Mouse (Mus musculus) midbrain, embryonic 14.5 days (tissue): ENCODE data around the gene Prx. TPM values are rescaled to one million over a fixed set of nuclear protein-coding genes. Genes with fewer than 3 reads are reported as not detected.

Source experiments
- ATAC-seq: fragments of 200-750 bp; cut with Nextera tagmentation; 2 replicates; pipeline ENCODE4 v1.8.0; 2017; ENCODE audit warnings: moderate number of reproducible peaks, moderate library complexity; ENCODE audit not compliant: low FRiP score, low TSS enrichment
- DNase-seq: peaks from one replicate; pipeline ENCODE4 v3.0.0-alpha.2; 2015
- H3K27ac ChIP-seq: fragments of 300-500 bp; sonication (generic); replicated peaks from 2 replicates; pipeline ENCODE4 v1.5.1; 2014; ENCODE audit warnings: mild to moderate bottlenecking, low read depth, low read length, moderate library complexity
- H3K27me3 ChIP-seq: fragments of 300-500 bp; sonication (generic); 2 replicates; pipeline ENCODE4 v1.6.1; 2014; ENCODE audit warnings: low read length, control low read depth, mixed read lengths; ENCODE audit not compliant: control insufficient read depth, insufficient read depth
- H3K36me3 ChIP-seq: fragments of 300-500 bp; sonication (generic); 2 replicates; pipeline ENCODE4 v1.6.1; 2014; ENCODE audit warnings: low read length, control low read depth; ENCODE audit not compliant: control insufficient read depth, insufficient read depth
- H3K4me1 ChIP-seq: fragments of 300-500 bp; sonication (generic); 2 replicates; pipeline ENCODE4 v1.6.1; 2014; ENCODE audit warnings: mild to moderate bottlenecking, antibody characterized with exemption, low read length, control low read depth; ENCODE audit not compliant: control insufficient read depth, insufficient read depth
- H3K4me2 ChIP-seq: fragments of 300-500 bp; sonication (generic); 2 replicates; pipeline ENCODE4 v1.6.1; 2014; ENCODE audit warnings: mild to moderate bottlenecking, low read length, moderate library complexity
- H3K4me3 ChIP-seq: fragments of 300-500 bp; sonication (generic); replicated peaks from 2 replicates; pipeline ENCODE4 v1.5.1; 2014; ENCODE audit warnings: low read depth, low read length
- H3K9ac ChIP-seq: fragments of 300-500 bp; sonication (generic); replicated peaks from 2 replicates; pipeline ENCODE4 v1.6.1; 2014; ENCODE audit warnings: mild to moderate bottlenecking, low read length, moderate library complexity
- H3K9me3 ChIP-seq: fragments of 300-500 bp; sonication (generic); 2 replicates; pipeline ENCODE4 v1.6.1; 2016; ENCODE audit warnings: low read length, control low read depth, mixed read lengths; ENCODE audit not compliant: control insufficient read depth
- WGBS: fragments of 180-500 bp; shearing (Covaris S2); extraction: QIAGEN DNeasy Blood & Tissue Kit; methylation state at CpG from one replicate; pipeline ENCODE4 v1.1.7; 2014; 5-methylcytosine and 5-hydroxymethylcytosine counted together
- polyA plus RNA-seq: library from polyadenylated mRNA; unstranded; fragments of >200 nt; fragmentation: Nextera tagmentation; extraction: Ambion mirVana; gene quantifications from 2 replicates; pipeline ENCODE4 v1.2.1, GENCODE M21; 2014

Gene Prx
- polyA plus RNA-seq, 1 experiment from 2014 or later = 0.97 TPM

GRCm38 (mm10) chr7:27536618-27537017, 37.5 kb downstream of the Prx start:
- Histone ChIP-seq H3K9me3 (no peaks in the 10 kb centered on the region), H3K4me2 (no peak overlapping the region), H3K4me1 (peaks cover 6% of the 10 kb centered on the region), H3K36me3 (peaks cover 84% of the 10 kb centered on the region), H3K27me3 (no peaks in the 10 kb centered on the region), H3K27ac (no peak overlapping the region), H3K9ac (no peak overlapping the region), H3K4me3 (no peak overlapping the region)
- no peak for DNase-seq
- no peak for ATAC-seq
- WGBS = 91% methylated on average over 6 of the region's 6 CpGs

- Histone ChIP-seq H3K27ac (no peak overlapping the region), H3K4me3 (no peak overlapping the region), H3K4me1 (peaks cover 14% of the 10 kb centered on the region), H3K4me2 (no peak overlapping the region), H3K9ac (no peak overlapping the region), H3K36me3 (peaks cover 70% of the 10 kb centered on the region), H3K27me3 (no peaks in the 10 kb centered on the region), H3K9me3 (no peaks in the 10 kb centered on the region)
- 94% methylated on average over 8 of the region's 8 CpGs for WGBS
- DNase-seq = no peak
- ATAC-seq = no peak
Observed at GRCm38 (mm10) chr7:27537998-27538397, 38.9 kb downstream of the Prx start.

- peaks cover 62% of the 10 kb centered on the region for H3K36me3 ChIP-seq
Observed at GRCm38 (mm10) chr7:27538797-27539196, 39.7 kb downstream of the Prx start.

GRCm38 (mm10) chr7:27540521-27540920, 41.4 kb downstream of the Prx start:
- DNase-seq = no peak
- Histone ChIP-seq H3K9ac (no peak overlapping the region), H3K4me3 (no peak overlapping the region), H3K4me2 (no peak overlapping the region), H3K4me1 (peaks cover 14% of the 10 kb centered on the region), H3K9me3 (no peaks in the 10 kb centered on the region), H3K36me3 (peaks cover 50% of the 10 kb centered on the region), H3K27me3 (no peaks in the 10 kb centered on the region), H3K27ac (no peak overlapping the region)
- WGBS = 82% methylated on average over 2 of the region's 2 CpGs
- ATAC-seq = no peak

More at GRCm38 (mm10) chr7:27538797-27539196, 39.7 kb downstream of the Prx start:
- 92% methylated on average over 2 of the region's 2 CpGs for WGBS
- no peaks in the 10 kb centered on the region for H3K27me3 ChIP-seq
- no peak overlapping the region for H3K4me2 ChIP-seq
- peaks cover 14% of the 10 kb centered on the region for H3K4me1 ChIP-seq
- no peak for ATAC-seq
- DNase-seq = no peak
- no peak overlapping the region for H3K9ac ChIP-seq
- H3K4me3 ChIP-seq = no peak overlapping the region
- H3K9me3 ChIP-seq = no peaks in the 10 kb centered on the region
- no peak overlapping the region for H3K27ac ChIP-seq

GRCm38 (mm10) chr7:27540935-27541334, 41.8 kb downstream of the Prx start:
- no peak for ATAC-seq
- 90% methylated on average over 6 of the region's 6 CpGs for WGBS
- Histone ChIP-seq H3K4me1 (peaks cover 14% of the 10 kb centered on the region), H3K27ac (no peak overlapping the region), H3K27me3 (no peaks in the 10 kb centered on the region), H3K36me3 (peaks cover 45% of the 10 kb centered on the region), H3K4me3 (no peak overlapping the region), H3K9ac (no peak overlapping the region), H3K4me2 (peak overlapping the region; percentile 85), H3K9me3 (no peaks in the 10 kb centered on the region)
- no peak for DNase-seq

GRCm38 (mm10) chr7:27541431-27541830, 42.3 kb downstream of the Prx start:
- Histone ChIP-seq H3K9me3 (no peaks in the 10 kb centered on the region), H3K4me1 (peaks cover 14% of the 10 kb centered on the region), H3K27ac (0 out of 2 replicates have a peak overlapping the region, but pooled peaks have one; percentile 26), H3K4me3 (peak overlapping the region; percentile 61), H3K27me3 (no peaks in the 10 kb centered on the region), H3K36me3 (peaks cover 40% of the 10 kb centered on the region), H3K4me2 (peak overlapping the region; percentile 85), H3K9ac (peak overlapping the region; percentile 73; the same call in 1 of the 2 replicates)
- 64% methylated on average over 16 of the region's 16 CpGs for WGBS
- ATAC-seq = 0 out of 2 replicates have a peak, but pooled peaks have one; percentile 21
- DNase-seq = peak; percentile 69

GRCm38 (mm10) chr7:27541922-27542321, 42.8 kb downstream of the Prx start:
- 69% methylated on average over 5 of the region's 5 CpGs for WGBS

GRCm38 (mm10) chr7:27542392-27543033, 43.4 kb downstream of the Prx start:
- Histone ChIP-seq H3K36me3 (peaks cover 30% of the 10 kb centered on the region), H3K9me3 (no peaks in the 10 kb centered on the region), H3K27ac (peak overlapping the region; percentile 37; the same call in 1 of the 2 replicates), H3K27me3 (no peaks in the 10 kb centered on the region), H3K4me1 (peaks cover 14% of the 10 kb centered on the region), H3K9ac (peak overlapping the region; percentile 73), H3K4me3 (peak overlapping the region; percentile 61), H3K4me2 (peak overlapping the region; percentile 85)
- ATAC-seq (peak; percentile 92), DNase-seq (peak; percentile 93)
- WGBS = 3% methylated on average over 30 of the region's 30 CpGs

More at GRCm38 (mm10) chr7:27541922-27542321, 42.8 kb downstream of the Prx start:
- Histone ChIP-seq H3K4me1 (peaks cover 14% of the 10 kb centered on the region), H3K27me3 (no peaks in the 10 kb centered on the region), H3K36me3 (peaks cover 36% of the 10 kb centered on the region), H3K9ac (peak overlapping the region; percentile 73), H3K9me3 (no peaks in the 10 kb centered on the region), H3K27ac (0 out of 2 replicates have a peak overlapping the region, but pooled peaks have one; percentile 26), H3K4me3 (peak overlapping the region; percentile 61), H3K4me2 (peak overlapping the region; percentile 85)
- DNase-seq (no peak), ATAC-seq (no peak)

- Histone ChIP-seq H3K9ac (peak overlapping the region; percentile 73; the same call in 1 of the 2 replicates), H3K27me3 (no peaks in the 10 kb centered on the region), H3K4me1 (peaks cover 14% of the 10 kb centered on the region), H3K36me3 (peaks cover 24% of the 10 kb centered on the region), H3K4me2 (peak overlapping the region; percentile 85), H3K9me3 (no peaks in the 10 kb centered on the region), H3K4me3 (peak overlapping the region; percentile 61), H3K27ac (no peak overlapping the region)
- ATAC-seq = no peak
- DNase-seq = peak; percentile 17
- 54% methylated on average over 6 of the region's 6 CpGs for WGBS
Observed at GRCm38 (mm10) chr7:27543065-27543464, 43.9 kb downstream of the Prx start.
